Mouse (Mus musculus) layer of hippocampus, adult 9-10 months (tissue): ENCODE results near the gene Cfap100.
A peak's percentile ranks its signal among the peaks of the same experiment; 100 is the strongest.

Experiments
- DNase-seq: peaks from one replicate; pipeline ENCODE4 v3.0.0; 2022; ENCODE audit warnings: low spot score

The Cfap100 gene

GRCm38 (mm10) chr6:90428380-90428974 is at the start of gene Cfap100:
Gene Cfap100, minus strand, starts transcription at chr6:90428797.
- peak; percentile 51 for DNase-seq

GRCm38 (mm10) chr6:90476941-90477518 is 48.4 kb upstream of the Cfap100 start:
- no peak for DNase-seq

DNA sequence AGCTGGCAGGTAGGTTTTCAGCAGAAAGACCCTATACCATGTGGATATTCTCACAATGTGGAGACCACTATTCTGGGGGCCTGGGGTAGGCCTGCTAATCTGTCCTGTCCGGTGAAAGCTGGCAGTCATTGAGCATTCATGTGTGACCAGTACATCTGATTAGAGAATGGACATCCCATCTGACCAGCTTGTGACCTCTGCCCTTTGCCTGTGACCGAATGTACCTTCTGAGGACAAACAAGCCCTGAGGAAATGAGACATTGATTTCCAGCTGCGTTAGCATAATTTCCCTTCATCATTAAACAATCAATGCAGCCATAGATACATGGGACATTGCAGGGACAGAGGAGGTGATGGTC is 47.2 kb upstream of the Cfap100 start:
- DNase-seq = no peak

DNA sequence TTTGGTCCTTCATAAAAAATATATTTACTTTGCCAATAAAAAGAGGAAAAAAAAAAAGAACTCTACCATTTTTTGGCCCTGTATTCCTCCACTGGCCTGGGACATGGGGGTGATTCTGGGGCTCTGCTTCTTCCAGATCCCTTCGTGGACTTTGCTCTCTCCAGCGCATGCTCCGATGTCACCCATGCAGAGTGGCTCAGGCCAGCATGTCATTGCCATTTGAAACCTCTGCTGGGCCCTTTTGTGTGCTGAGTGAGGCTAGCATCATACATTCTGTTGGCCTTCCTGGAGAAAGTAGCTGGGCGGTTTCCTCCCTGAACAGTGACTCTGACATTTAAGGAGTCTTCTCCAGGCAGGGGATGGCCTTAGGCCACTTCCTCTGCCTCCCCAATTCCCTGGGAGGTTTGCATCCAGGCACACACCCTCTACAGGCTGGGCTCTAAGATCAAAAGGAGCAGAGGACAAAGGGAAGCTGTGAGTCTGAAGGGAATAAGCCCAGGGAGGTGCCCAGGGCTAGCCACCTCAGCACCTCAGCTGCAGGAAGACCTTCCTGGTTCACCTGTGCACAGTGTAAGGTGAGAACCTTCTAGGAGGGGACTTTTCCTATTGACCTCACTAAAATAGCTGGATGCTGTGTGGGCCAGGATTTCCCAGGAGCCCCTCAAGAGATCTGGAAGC is 46.7 kb upstream of the Cfap100 start:
- no peak for DNase-seq

DNA sequence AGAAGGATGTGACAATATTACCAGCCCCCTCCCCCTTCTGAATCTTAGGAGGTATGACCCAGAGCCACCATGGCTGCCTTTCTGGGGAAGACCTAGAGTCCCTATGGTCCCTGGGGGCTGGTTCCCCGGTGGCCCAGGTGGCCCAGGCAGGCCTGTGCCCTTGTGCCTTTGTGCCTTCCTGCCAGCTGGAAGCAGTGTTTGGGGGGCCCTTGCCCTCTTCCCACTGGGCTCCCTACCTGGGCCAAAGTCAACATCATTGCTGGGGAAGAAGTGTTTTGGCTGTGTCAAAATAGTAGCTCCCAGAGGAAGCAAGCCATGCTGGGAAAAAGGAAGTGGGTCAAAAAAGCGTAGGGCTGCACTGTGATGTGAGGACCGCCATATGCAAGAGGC is 45.8 kb upstream of the Cfap100 start:
- DNase-seq = no peak

GRCm38 (mm10) chr6:90473630-90474360 is 45.2 kb upstream of the Cfap100 start:
- DNase-seq = no peak

DNA sequence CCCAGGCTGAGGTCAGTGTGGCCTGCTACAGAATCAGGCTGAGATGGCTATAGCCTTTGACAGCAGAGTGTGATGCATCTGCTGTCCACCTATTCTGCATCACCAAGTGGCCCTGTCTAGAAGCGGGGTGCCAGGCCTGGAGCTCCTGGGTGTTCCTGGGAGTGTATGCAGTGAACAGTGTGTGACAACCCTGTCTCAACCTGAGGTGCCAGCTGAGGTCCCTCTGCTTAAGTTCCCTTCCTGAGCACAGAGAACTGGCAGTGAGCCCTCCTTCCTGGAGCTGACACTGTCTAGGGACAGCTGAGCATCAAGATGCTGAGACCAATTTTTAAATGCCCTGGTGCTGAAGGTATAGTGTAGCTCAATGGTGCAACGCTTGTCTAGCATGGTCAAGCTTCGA is 44.1 kb upstream of the Cfap100 start:
- DNase-seq = no peak

GRCm38 (mm10) chr6:90472079-90472478 is 43.5 kb upstream of the Cfap100 start:
- DNase-seq = no peak

DNA sequence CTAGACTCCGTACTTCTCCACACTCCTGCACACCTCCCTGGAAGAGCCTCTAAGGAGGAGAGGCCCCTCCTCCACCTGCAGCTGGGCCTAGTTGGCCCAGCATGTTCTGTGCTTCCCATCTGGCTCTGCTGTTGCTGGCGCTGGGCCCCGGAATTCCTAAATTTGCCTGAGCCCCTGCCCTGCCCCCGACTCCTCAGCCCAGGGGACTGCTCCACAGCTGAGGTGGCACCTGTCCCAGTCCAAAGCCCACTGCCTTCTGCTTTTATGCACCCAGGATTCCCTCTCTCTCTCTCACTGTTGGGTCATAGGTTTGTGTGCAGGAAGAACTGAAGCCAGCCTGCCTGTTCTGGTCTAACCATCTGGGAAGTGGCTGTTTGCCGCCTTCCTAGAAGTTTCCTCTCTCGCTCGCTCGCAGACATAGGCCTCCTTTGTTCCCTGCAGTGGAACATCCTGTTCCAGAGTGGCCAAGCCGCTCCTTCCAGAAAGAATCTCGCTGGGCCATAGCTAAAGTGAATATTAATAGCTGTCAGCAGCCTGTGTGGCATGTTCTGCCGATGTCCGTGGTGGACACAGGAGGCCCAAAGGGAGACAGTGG is 42.4 kb upstream of the Cfap100 start:
- peak; percentile 40 for DNase-seq

DNA sequence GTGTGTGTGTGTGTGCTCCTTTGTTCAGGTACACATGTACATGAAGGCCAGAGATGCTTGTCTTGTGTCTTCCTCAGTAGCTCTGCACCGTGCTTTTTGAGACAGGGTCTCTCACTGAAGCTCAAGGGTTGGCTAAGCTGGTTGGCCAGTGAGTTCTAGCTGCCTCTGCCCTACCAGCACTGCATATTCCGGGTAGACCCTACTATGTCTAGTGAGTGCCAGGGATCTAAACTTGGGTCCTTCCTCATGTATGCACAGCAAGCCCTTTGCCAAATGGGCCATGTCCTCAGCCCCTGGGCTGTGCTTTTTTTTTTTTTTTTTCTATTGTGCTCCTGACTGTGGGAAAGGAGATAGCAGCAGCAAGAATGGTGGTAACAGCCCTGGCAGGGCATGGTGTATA is 41.7 kb upstream of the Cfap100 start:
- DNase-seq = no peak

DNA sequence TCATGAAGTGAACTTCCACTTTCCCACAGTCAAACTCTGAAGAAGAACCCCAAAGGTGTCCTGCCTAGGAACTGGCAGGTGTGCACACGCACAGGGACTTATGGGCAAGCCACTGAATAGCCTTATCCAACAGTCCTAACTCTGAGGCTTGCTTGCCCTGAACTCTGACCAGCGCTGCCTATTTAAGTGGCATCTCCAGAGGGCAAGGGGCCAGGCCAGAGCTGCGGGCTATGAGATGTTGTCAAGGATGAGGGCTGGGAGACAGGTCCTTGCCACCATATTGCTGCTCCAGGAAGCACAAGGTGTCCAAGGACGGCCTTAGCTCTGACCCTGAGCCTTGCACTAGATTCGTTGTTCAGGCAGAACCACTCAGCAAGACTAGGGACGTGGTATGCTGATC is 40.4 kb upstream of the Cfap100 start:
- DNase-seq = no peak

DNA sequence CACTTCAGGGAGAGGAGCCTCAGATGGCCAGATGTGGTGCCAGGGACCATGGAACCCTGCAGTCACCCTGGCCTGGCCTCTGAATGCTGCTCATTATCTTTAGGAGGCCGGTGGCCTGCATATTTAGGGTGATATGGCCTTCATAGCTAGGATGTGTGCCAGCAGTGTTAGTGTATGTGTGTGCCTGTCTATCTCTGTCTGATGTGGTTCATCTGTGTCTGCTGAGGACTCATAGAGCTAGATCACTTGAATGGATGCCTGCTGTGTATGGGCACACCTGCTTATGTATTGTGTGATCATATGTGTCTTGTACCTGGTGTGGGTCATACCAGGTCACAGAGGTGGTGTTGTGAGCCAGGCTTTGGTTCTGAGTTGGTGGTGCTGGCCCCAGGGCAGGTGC is 39.6 kb upstream of the Cfap100 start:
- DNase-seq = no peak

DNA sequence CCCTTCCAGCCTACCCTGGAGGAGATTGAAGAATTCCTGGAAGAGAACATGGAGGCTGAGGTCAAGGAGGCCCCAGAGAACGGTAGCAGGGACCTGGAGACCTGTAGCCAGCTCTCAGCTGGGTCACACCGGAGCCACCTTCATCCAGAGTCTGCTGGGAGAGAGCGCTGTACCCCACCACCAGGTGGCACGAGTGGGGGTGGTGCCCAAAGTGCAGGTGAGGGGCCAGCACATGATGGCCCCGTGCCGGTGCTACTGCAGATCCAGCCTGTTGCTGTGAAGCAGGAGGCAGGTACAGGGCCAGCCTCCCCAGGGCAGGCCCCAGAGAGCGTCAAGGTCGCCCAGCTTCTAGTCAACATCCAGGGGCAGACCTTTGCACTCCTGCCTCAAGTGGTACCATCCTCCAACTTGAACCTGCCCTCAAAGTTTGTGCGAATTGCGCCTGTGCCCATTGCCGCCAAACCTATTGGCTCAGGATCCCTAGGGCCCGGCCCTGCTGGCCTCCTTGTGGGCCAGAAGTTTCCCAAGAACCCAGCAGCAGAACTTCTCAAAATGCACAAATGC is 38.3 kb upstream of the Cfap100 start:
- DNase-seq = no peak

- DNase-seq = no peak
These were observed 37.5 kb upstream of the Cfap100 start for GRCm38 (mm10) chr6:90466079-90466478.

- DNase-seq = no peak
These were observed 36.5 kb upstream of the Cfap100 start for GRCm38 (mm10) chr6:90465028-90465640.

- DNase-seq = no peak
These were observed 35.4 kb upstream of the Cfap100 start for GRCm38 (mm10) chr6:90463890-90464421.

DNA sequence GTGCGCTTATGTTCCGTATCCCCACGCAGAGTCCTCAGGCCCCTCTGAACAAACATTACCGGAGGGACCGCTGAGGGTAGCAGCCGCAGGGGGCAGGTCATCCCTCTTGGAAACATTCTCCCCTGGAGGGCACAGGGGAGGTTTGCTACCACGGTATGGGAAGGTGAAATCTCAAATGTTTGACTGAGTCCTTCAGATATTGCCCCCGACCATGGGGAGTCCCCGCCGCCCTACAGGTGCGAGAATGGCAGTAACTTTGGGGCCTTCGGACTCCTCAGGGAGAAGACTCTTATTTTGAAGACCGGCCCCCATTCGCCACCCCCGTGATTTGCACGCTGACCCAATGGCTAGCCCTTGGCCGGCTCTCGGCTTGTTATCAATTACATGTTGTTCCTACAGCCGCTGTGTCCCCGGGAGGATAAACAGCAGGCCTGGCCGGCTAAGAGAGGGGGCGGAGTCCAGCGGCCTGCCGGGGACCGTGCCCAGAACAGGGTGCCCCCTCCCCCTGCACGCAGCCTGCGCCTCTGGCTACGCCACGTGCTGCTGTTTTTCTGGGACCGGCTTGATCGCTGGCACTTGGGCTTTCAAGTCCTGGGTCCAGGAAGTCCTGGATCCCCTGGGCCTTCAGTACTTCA is 34.7 kb upstream of the Cfap100 start:
- peak; percentile 66 for DNase-seq

DNA sequence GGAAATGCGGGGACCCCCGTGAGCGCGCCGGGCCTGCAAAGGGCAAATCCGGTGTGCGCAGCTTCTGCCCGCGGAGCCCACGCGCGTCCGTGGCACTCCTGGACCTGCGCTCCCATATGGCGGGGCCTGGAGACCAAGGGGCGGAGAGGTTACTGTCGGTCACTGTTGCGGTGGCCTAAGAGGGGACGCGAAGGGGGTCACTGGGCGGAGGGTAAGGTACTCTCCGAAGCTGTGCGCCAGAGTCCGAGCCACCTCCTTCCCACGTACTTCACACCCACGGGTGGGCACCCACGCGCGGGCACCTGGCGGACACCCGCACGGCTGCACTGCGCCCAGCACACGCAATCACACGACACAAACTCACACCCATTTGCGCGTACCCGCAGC is 34.2 kb upstream of the Cfap100 start:
- DNase-seq = no peak

DNA sequence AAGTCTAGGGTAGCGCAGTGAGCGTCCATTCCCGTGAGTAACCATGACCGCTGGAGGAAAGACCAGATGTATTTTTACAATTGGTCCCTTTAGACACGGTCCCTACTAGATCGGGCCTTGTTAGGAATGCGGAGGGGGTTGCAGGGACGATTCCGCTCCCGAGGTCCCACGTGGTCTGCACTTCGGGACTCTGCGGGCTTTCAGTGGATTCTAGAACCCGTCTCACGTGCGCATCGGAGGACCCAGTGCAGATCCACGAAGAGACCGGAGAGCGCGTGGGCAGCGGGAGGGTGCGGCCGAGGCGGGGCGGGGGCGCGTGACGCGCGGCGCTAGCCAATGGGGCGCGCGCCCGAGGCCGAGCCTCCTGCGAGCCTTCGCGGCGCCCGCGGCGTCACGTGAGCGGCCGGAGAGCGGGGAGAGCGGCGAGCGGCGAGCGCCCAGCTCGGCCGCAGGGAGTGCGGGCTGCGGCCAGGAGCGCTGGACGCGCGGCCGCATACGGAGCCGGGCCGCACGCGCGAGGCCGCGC is 33.6 kb upstream of the Cfap100 start, which contains the start of gene Klf15:
Gene Klf15 (plus strand): TSS at position 396 of the 526 bp plus-strand sequence.
- DNase-seq = peak; percentile 53

DNA sequence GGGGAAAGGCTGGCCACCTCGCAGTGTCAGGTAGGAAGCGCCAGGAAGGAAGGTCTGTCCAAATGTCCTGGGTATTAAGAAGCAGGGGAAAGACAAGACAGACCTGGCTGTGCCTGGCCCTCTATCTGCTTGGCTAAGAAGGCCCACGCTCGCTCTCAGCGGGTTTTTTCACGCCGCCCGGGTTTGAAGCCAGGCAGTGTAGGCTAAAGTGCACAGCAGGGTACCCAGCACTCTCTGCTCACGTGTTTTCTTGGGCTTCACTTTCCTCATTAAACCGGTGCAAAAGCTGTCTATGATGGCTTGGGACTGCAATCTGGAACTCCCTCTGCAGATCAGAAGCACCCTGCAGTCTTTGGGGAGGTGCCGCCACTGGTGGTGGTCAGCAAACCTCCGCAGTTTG is 33.2 kb upstream of the Cfap100 start:
- DNase-seq = no peak

DNA sequence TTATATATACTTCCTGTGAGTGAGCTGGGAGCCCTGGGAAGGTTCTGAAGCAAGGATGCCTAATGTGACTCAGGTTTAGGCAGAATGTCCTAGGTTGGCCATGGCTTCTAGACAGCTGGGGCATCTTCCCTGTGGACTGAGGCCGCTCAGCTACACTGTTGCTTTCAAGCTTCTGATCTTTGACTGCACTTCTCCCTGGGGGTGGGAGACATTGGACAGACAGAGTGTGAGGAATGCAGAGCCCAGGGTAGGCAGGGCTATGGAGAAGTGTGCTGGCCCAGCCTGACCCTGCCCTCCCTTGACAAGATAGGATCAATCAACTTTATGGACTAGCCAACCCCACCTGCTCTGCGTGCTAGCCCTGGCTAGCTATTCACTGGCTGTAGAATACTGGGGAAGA is 32.6 kb upstream of the Cfap100 start:
- no peak for DNase-seq
